Comparison of ENCODE assay signal across 24 mouse cellular contexts in the genomic region with DNA sequence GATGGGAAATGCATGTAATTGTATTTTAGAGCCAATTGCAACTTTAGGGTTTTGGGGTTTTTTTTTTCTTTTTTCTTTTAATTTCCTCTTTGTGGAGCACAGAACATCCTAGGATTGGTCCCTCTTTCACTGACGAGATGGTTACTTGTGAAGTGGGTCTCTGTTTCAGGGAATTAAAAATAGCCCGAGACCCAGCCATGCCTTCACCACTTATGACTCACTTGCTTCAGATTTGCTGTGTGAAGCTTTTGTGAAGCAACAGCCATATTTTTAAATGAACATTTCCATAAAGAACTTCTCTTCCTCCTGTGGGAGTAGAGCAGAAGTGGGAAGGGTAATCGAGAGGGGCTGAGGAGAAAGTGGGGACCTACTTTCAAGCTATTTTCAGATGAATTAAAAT.
DNase-seq lines count a peak whose midpoint lies in the region; TF ChIP-seq lines count a peak whose summit lies in the region.
"Had no signal": no experiment of that assay in that cellular context is flagged by ENCODE, and none has a peak within 500 bp of the region (broad histone marks: within the 10 kb centered on the region; RNA-seq: fewer than 3 reads in every experiment).

No protein-coding gene starts in this region.

- no peak overlapping the region for H3ac ChIP-seq in myocyte (ENCODE audit: control insufficient read depth, insufficient read length)

- H3K27me3 ChIP-seq in myocyte (ENCODE audit: control insufficient read depth, insufficient read depth, insufficient read length): no peaks in the 10 kb centered on the region
- H3K27me3 ChIP-seq: CH12.LX; forebrain, embryonic 13.5 days; heart, embryonic 13.5 days; Patski had no signal

- no peaks in the 10 kb centered on the region for H3K36me3 ChIP-seq in myocyte (ENCODE audit: control insufficient read depth, insufficient read depth)
- H3K36me3 ChIP-seq: forebrain, embryonic 10.5 days; G1E; heart, embryonic 10.5 days; heart, embryonic 13.5 days had no signal

- H3K4me3 ChIP-seq in myocyte: no peak overlapping the region
- H3K4me3 ChIP-seq: forebrain, embryonic 10.5 days; forebrain, embryonic 13.5 days; gastrocnemius, adult 2 months; heart, embryonic 10.5 days; heart, embryonic 13.5 days had no signal

- intact Hi-C loops in left cerebral cortex, postnatal 14 days (cut with DNase I): loop anchor here (5.0 kb wide), 1 partner anchor 78 kb away; no protein-coding TSS in a partner anchor
- intact Hi-C loops in left cerebral cortex, postnatal 4 days (cut with DNase I): no loop called here

- H3K79me2 ChIP-seq in myocyte (ENCODE audit: control insufficient read depth, insufficient read depth): no peaks in the 10 kb centered on the region

- H3K4me2 ChIP-seq in myocyte (ENCODE audit: low read depth): peak overlapping the region; percentile 74
- H3K4me2 ChIP-seq: forebrain, embryonic 13.5 days; heart, embryonic 13.5 days; hindbrain, embryonic 14.5 days had no signal

- TF ChIP-seq POLR2A in myocyte (IDR thresholded peaks at IDR 0.05; ENCODE audit: insufficient read length, low read depth): no peak

- DNase-seq in frontal cortex, adult 2 months (ENCODE audit: extremely low spot score in 1 of 2, low spot score in 1 of 2): peak; percentile 49 to 67
- no peak for DNase-seq in frontal cortex, postnatal 10 days (ENCODE audit: low spot score in 2 of 2)
- peak; percentile 48 to 56 for DNase-seq in left cerebral cortex, postnatal 14 days (ENCODE audit: low spot score in 2 of 2)
- no peak for DNase-seq in left cerebral cortex, postnatal 4 days
- no peak for DNase-seq in thymus, postnatal 4 days
- no peak for DNase-seq in adrenal gland, postnatal 36 days
- DNase-seq: B cell, adult 2 months; cerebellum, adult 11-12 months; cerebellum, adult 8-10 months; cerebellum, postnatal 10 days; gastrocnemius, adult 2 months; gastrocnemius, postnatal 14 days; heart, adult 18-20 months; heart, postnatal 14 days; heart, postnatal 4 days had no signal

TF ChIP-seq in myocyte, 11 proteins besides CTCF, POLR2A, EP300 and RAD21:
- TF ChIP-seq REST (IDR thresholded peaks at IDR 0.05; ENCODE audit: insufficient read depth, insufficient read length): no peak
- no peak for TF ChIP-seq CEBPB (IDR thresholded peaks at IDR 0.05; ENCODE audit: insufficient read depth, poor library complexity, severe bottlenecking)
- no peak for TF ChIP-seq POLR2AphosphoS2 (IDR thresholded peaks at IDR 0.05; ENCODE audit: insufficient read length, low read depth)
- no peak for TF ChIP-seq E2F4 (IDR thresholded peaks at IDR 0.05; ENCODE audit: insufficient read depth)
- no peak for TF ChIP-seq USF1 (IDR thresholded peaks at IDR 0.05; ENCODE audit: low read depth)
- no peak for TF ChIP-seq MAX (IDR thresholded peaks at IDR 0.05; ENCODE audit: low read depth)
- no peak for TF ChIP-seq TCF12 (IDR thresholded peaks at IDR 0.05; ENCODE audit: insufficient read depth, poor library complexity, severe bottlenecking)
- TF ChIP-seq TCF3 (IDR thresholded peaks at IDR 0.05; ENCODE audit: insufficient read length, low read depth): no peak
- TF ChIP-seq MYOG (IDR thresholded peaks at IDR 0.05; ENCODE audit: control insufficient read depth in 1 of 3, insufficient read depth in 1 of 3, insufficient read length in 2 of 3, low read depth in 2 of 3): no peak
- no peak for TF ChIP-seq MYOD1 (IDR thresholded peaks at IDR 0.05; ENCODE audit: control insufficient read depth in 1 of 3, insufficient read length in 2 of 3, low read depth in 2 of 3)

Comparison
In these comparisons a context has a peak if more than half of its experiments do, and no peak if none do; other contexts are left out.
1. DNase-seq: peak in frontal cortex, adult 2 months (2 of 2) and left cerebral cortex, postnatal 14 days (2 of 2); none in frontal cortex, postnatal 10 days (0 of 2), left cerebral cortex, postnatal 4 days (single experiment), thymus, postnatal 4 days (single experiment) and adrenal gland, postnatal 36 days (0 of 2).